Mouse (Mus musculus) liver, adult 2 months (tissue): ENCODE measurements at regions not wholly inside any gene's neighbourhood (a gene's known extent, or its start where the extent isn't known, plus 50 kb on each side); places are given as distances from the start of the nearest gene placed in this dataset.

Experiments
- CTCF ChIP-seq: fragments of 200-500 bp; IDR thresholded peaks from 2 replicates; pipeline ENCODE4 v1.5.1; 2011; ENCODE audit warnings: low read depth, low read length, control low read depth
- POLR2A ChIP-seq: fragments of 200-500 bp; IDR thresholded peaks from 2 replicates; pipeline ENCODE4 v1.6.1; 2011; ENCODE audit warnings: low read length, control low read depth; ENCODE audit not compliant: insufficient read depth; ENCODE audit errors: extremely low read depth

- TF ChIP-seq CTCF (no peak), POLR2A (no peak)
Measured at GRCm38 (mm10) chr5:62160528-62160927, 351.9 kb downstream of the G6pd2 start.
